In the genomic region with DNA sequence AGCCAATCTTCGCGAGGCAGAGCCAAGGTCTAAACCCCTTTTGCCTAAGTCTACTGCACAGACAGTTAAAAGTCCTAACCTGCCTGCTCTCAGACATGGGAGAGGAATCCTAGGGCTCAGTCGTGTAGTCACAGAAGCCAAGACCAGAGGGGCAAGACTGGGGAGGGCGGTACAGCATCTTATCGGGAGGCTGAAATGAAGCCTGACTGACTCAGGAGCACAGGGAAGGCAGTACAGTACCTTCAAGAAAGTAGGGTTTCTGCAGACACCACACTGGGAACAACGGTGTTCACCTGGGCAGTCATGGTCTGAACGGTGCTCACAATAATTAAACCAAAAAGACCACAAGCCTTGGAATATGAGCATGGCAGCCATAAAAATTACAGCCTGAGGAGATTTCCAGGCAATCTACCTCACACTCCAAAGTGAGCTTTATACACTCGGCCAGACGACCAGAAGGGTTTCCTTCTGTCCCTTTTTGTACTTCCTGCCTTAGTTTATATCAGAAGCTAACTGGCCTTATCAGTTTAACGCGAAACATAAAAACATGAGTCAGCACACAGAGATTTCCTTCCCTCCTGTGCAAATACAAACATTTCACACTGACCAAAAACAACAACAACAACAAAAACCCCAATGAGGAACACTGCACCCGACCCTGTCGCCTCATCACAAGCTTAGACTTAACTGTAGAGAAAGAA, we compare ENCODE assay signal across 9 mouse cellular contexts. TPM values are rescaled to one million over a fixed set of nuclear protein-coding genes. Genes with fewer than 3 reads are reported as not detected.
DNase-seq lines count a peak whose midpoint lies in the region; ATAC-seq and TF ChIP-seq lines count a peak whose summit lies in the region.
"Had no signal": no experiment of that assay in that cellular context is flagged by ENCODE, and none has a peak within 500 bp of the region (broad histone marks: within the 10 kb centered on the region; RNA-seq: fewer than 3 reads in every experiment).

No protein-coding gene starts in this region.

- peaks cover 34% of the 10 kb centered on the region for H3K4me1 ChIP-seq in heart, adult 2 months (ENCODE audit: control insufficient read depth, insufficient read depth, low read length)
- peaks cover 36% of the 10 kb centered on the region for H3K4me1 ChIP-seq in lung, embryonic 16.5 days (replicated peaks; ENCODE audit: control insufficient read depth, insufficient read depth, low read length)
- peaks cover 28% of the 10 kb centered on the region for H3K4me1 ChIP-seq in lung, adult 2 months (ENCODE audit: control insufficient read depth, insufficient read depth, low read length)
- H3K4me1 ChIP-seq in intestine, postnatal 0 days (replicated peaks; ENCODE audit: control insufficient read depth, insufficient read depth, low read length) = peaks cover 22% of the 10 kb centered on the region
- H3K4me1 ChIP-seq in small intestine, adult 2 months (ENCODE audit: control insufficient read depth, insufficient read depth, insufficient read length, low read length) = peaks cover 29% of the 10 kb centered on the region
- peaks cover 9% of the 10 kb centered on the region; the same call in 1 of the 2 replicates for H3K4me1 ChIP-seq in midbrain, embryonic 16.5 days (ENCODE audit: control insufficient read depth, insufficient read depth, low read length)

- peaks cover 5% of the 10 kb centered on the region for H3K79me2 ChIP-seq in heart, adult 2 months (replicated peaks; ENCODE audit: control insufficient read depth, insufficient read depth, low read length)

- no peak for TF ChIP-seq EP300 in heart, adult 2 months (IDR thresholded peaks at IDR 0.05; ENCODE audit: insufficient read depth, low read depth, low read length)

- DNase-seq in heart, adult 2 months = no peak
- no peak for DNase-seq in heart, postnatal 4 days
- no peak for DNase-seq in lung, adult 2 months
- DNase-seq: cerebellum, adult 11 months had no signal

- peak overlapping the region; percentile 43; the same call in 1 of the 2 replicates for H3K9ac ChIP-seq in heart, adult 2 months (ENCODE audit: low read depth, low read length)
- no peak overlapping the region; the same call in 1 of the 2 replicates for H3K9ac ChIP-seq in lung, embryonic 16.5 days (ENCODE audit: low read length)
- peak overlapping the region; percentile 50 for H3K9ac ChIP-seq in intestine, postnatal 0 days (ENCODE audit: low read depth, low read length)
- H3K9ac ChIP-seq in midbrain, embryonic 16.5 days (ENCODE audit: low read depth, low read length) = no peak overlapping the region

- peak overlapping the region; percentile 11; the same call in 1 of the 2 replicates for H3K4me2 ChIP-seq in lung, embryonic 16.5 days (ENCODE audit: low read depth, low read length)
- peak overlapping the region; percentile 58 for H3K4me2 ChIP-seq in intestine, postnatal 0 days (replicated peaks; ENCODE audit: low read depth)
- H3K4me2 ChIP-seq in midbrain, embryonic 16.5 days (ENCODE audit: low read length) = no peak overlapping the region

- 24% methylated on average over 13 of the region's 13 CpGs for WGBS in heart, adult 2 months
- 50% methylated on average over 13 of the region's 13 CpGs for WGBS in lung, embryonic 16.5 days
- 25% methylated on average over 13 of the region's 13 CpGs for WGBS in lung, adult 2 months
- WGBS in intestine, postnatal 0 days = 29% methylated on average over 13 of the region's 13 CpGs
- WGBS in small intestine, adult 2 months = 9% methylated on average over 13 of the region's 13 CpGs
- 80% methylated on average over 13 of the region's 13 CpGs for WGBS in midbrain, embryonic 16.5 days

- no peaks in the 10 kb centered on the region for H3K9me3 ChIP-seq in lung, embryonic 16.5 days (ENCODE audit: control insufficient read depth, low read length)
- no peaks in the 10 kb centered on the region for H3K9me3 ChIP-seq in intestine, postnatal 0 days (ENCODE audit: control insufficient read depth)
- no peaks in the 10 kb centered on the region for H3K9me3 ChIP-seq in midbrain, embryonic 16.5 days (replicated peaks; ENCODE audit: control insufficient read depth, low read length, poor library complexity, severe bottlenecking)

- intact Hi-C loops in heart, adult 2 months (cut with DNase I) = no loop called here

- H3K36me3 ChIP-seq in heart, adult 2 months (ENCODE audit: control insufficient read depth, insufficient read depth, low read length) = peaks cover 13% of the 10 kb centered on the region
- H3K36me3 ChIP-seq in lung, embryonic 16.5 days (ENCODE audit: control insufficient read depth, insufficient read depth, low read length) = peaks cover 14% of the 10 kb centered on the region; the same call in 1 of the 2 replicates
- H3K36me3 ChIP-seq in intestine, postnatal 0 days (ENCODE audit: control insufficient read depth, insufficient read depth) = peaks cover 10% of the 10 kb centered on the region; the same call in 1 of the 2 replicates
- 0 out of 2 replicates have a peak, but pooled peaks cover under 1% of the 10 kb centered on the region for H3K36me3 ChIP-seq in small intestine, adult 2 months (ENCODE audit: control insufficient read depth, insufficient read depth, low read length)
- H3K36me3 ChIP-seq in midbrain, embryonic 16.5 days (ENCODE audit: control insufficient read depth, insufficient read depth, low read length) = peaks cover 11% of the 10 kb centered on the region

- H3K4me3 ChIP-seq in heart, adult 2 months = no peak overlapping the region; the same call in 1 of the 2 replicates
- no peak overlapping the region for H3K4me3 ChIP-seq in lung, embryonic 16.5 days (ENCODE audit: low read length)
- H3K4me3 ChIP-seq in lung, adult 2 months (replicated peaks; ENCODE audit: extremely low read depth, low read depth, low read length) = no peak overlapping the region
- H3K4me3 ChIP-seq in intestine, postnatal 0 days (ENCODE audit: low read depth, low read length) = 0 out of 2 replicates have a peak overlapping the region, but pooled peaks have one; percentile 3
- H3K4me3 ChIP-seq in small intestine, adult 2 months (ENCODE audit: low read depth, low read length) = peak overlapping the region; percentile 42
- H3K4me3 ChIP-seq in midbrain, embryonic 16.5 days (ENCODE audit: low read depth, low read length) = no peak overlapping the region

- no peaks in the 10 kb centered on the region for H3K27me3 ChIP-seq in heart, adult 2 months (ENCODE audit: control insufficient read depth, insufficient read depth, low read length)
- no peaks in the 10 kb centered on the region for H3K27me3 ChIP-seq in lung, embryonic 16.5 days (ENCODE audit: control insufficient read depth, insufficient read depth, low read depth, low read length)
- no peaks in the 10 kb centered on the region for H3K27me3 ChIP-seq in intestine, postnatal 0 days (replicated peaks; ENCODE audit: control insufficient read depth, insufficient read depth, low read length)
- no peaks in the 10 kb centered on the region for H3K27me3 ChIP-seq in small intestine, adult 2 months (ENCODE audit: control insufficient read depth, insufficient read depth, low read length)
- no peaks in the 10 kb centered on the region for H3K27me3 ChIP-seq in midbrain, embryonic 16.5 days (ENCODE audit: control insufficient read depth, insufficient read depth, low read depth, low read length)

- TF ChIP-seq CTCF in heart, adult 2 months (IDR thresholded peaks at IDR 0.05) = no peak
- TF ChIP-seq CTCF in lung, adult 2 months (IDR thresholded peaks at IDR 0.05; ENCODE audit: insufficient read depth, low read length) = no peak
- TF ChIP-seq CTCF in intestine, postnatal 0 days (IDR thresholded peaks at IDR 0.05; ENCODE audit: low read depth) = no peak
- no peak for TF ChIP-seq CTCF in small intestine, adult 2 months (IDR thresholded peaks at IDR 0.05; ENCODE audit: extremely low read depth, insufficient read length, insufficient replicate concordance, low read depth, low read length)

- no peak for TF ChIP-seq POLR2A in heart, adult 2 months (IDR thresholded peaks at IDR 0.05; ENCODE audit: insufficient read depth, low read depth, low read length)
- no peak for TF ChIP-seq POLR2A in lung, adult 2 months (IDR thresholded peaks at IDR 0.05; ENCODE audit: borderline replicate concordance, extremely low read depth, low read depth, low read length)
- no peak for TF ChIP-seq POLR2A in small intestine, adult 2 months (IDR thresholded peaks at IDR 0.05; ENCODE audit: low read depth, low read length)

- ATAC-seq in lung, embryonic 16.5 days (ENCODE audit: low read depth) = no peak
- no peak for ATAC-seq in intestine, postnatal 0 days
- ATAC-seq in activated CD4-positive, CD25-positive, alpha-beta regulatory T cell, adult 4 months = no peak
- ATAC-seq in midbrain, embryonic 16.5 days = no peak

- H3K27ac ChIP-seq in heart, adult 2 months = peak overlapping the region; percentile 47
- peak overlapping the region; percentile 47 for H3K27ac ChIP-seq in lung, embryonic 16.5 days (ENCODE audit: low read length)
- H3K27ac ChIP-seq in intestine, postnatal 0 days (ENCODE audit: low read depth, low read length) = peak overlapping the region; percentile 91
- H3K27ac ChIP-seq in small intestine, adult 2 months (ENCODE audit: insufficient read depth, low read depth, low read length) = peak overlapping the region; percentile 99
- H3K27ac ChIP-seq in midbrain, embryonic 16.5 days (ENCODE audit: low read length) = no peak overlapping the region

RNA-seq across cellular contexts. Expression of a gene that starts 24.1 kb away (rescaled TPM):
- 10 to 100 TPM; 12.7 to 14.0 TPM for total RNA-seq in heart, adult 2 months (2021)
- polyA plus RNA-seq in heart, adult 2 months (2012; rRNA removed) = 18.0 and 18.7 TPM in 2 replicates
- total RNA-seq in heart, postnatal 4 days (2021) = 10 to 100 TPM; 34.6 to 36.7 TPM
- 37.2 and 39.8 TPM in 2 replicates for polyA plus RNA-seq in lung, embryonic 16.5 days (2015; fragmentation: Nextera tagmentation; extraction: Ambion mirVana)
- polyA plus RNA-seq in lung, adult 2 months (2012; rRNA removed) = 35.0 and 46.0 TPM in 2 replicates
- polyA plus RNA-seq in intestine, postnatal 0 days (2015; fragmentation: Nextera tagmentation; extraction: Ambion mirVana) = 27.3 and 27.4 TPM in 2 replicates
- polyA plus RNA-seq in small intestine, adult 2 months (2012; rRNA removed) = 27.3 and 54.1 TPM in 2 replicates
- 1 to 10 TPM; 4.7 to 5.4 TPM for polyA plus RNA-seq in activated CD4-positive, CD25-positive, alpha-beta regulatory T cell, adult 4 months (2017; shearing (Covaris generic))
- 58.7 and 66.6 TPM in 2 replicates for polyA plus RNA-seq in midbrain, embryonic 16.5 days (2015; fragmentation: Nextera tagmentation; extraction: Ambion mirVana)

Comparison
In these comparisons a context has a peak if more than half of its experiments do, and no peak if none do; other contexts are left out.
1. H3K4me3 ChIP-seq: peak in intestine, postnatal 0 days (single experiment) and small intestine, adult 2 months (single experiment); none in heart, adult 2 months (single experiment), lung, embryonic 16.5 days (single experiment), lung, adult 2 months (single experiment) and midbrain, embryonic 16.5 days (single experiment).
2. H3K9ac ChIP-seq: peak in heart, adult 2 months (single experiment) and intestine, postnatal 0 days (single experiment); none in lung, embryonic 16.5 days (single experiment) and midbrain, embryonic 16.5 days (single experiment).